Mouse (Mus musculus): ENCODE measurements around the gene Itgae.

Gene Itgae

DNA sequence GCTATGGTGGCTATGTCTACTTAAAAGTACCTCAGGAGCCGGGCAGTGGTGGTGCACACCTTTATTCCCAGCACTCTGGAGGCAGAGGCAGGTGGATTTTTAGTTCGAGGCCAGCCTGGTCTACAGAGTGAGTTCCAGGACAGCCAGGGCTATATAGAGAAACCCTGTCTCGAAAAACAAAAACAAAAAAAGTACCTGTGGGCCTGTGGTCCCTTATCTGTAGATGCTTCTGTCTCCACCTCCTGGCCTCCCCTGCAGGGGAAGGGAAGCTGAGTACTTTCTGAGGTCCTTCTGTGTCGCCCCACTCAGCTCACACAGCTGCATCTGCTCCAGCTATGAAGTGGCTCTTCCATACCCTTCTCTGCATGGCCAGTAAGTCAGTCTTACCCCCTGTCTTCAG, at the start of gene Itgae:
Gene Itgae (plus strand): TSS at position 301 of the 400 bp plus-strand sequence.
- DNase-seq = no peak

DNA sequence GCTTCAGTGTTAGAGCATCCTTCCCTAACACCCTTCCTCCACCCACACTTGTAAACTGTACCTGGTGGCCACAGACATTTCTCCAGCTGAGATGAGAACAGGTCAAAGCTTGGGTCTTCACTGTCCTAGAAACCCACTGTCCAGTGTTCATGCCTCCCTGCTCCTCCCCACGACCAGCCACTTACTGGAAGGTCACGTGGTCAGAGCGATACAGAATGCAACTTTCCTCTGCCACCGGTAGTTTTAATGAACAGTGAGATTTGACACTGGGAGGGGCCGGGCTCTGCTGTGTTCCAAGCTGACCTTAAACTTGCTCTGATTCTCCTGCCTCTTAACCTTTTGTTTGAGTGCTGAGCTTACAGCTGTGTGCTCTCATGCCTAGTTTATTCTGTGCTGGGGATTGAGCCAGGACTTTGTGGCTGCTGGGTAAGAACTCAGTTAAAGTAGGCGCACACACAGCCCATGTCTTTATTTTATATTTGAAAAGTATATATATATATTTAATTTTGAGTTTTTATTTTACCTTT, 46.1 kb upstream of the Itgae start:
- no peak for DNase-seq

DNA sequence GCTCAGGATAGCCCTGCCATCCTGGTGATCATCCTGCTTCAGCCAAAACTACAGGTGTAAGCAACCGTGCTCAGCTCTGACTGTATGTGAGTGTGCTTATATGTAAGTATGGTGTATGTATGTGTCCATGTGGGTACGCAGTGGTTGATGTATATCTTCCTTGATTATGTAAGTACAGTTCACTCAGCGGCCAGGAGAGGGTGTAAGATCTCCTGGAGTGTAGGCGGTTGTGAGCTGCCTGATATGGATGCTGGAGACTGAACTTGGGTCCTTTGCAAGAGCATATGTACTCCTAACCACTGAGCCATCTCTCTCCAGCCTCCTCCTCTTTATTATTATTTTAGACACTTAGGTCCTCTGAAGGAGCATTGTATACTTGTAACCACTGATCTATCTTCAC, 45.6 kb upstream of the Itgae start:
- no peak for DNase-seq

GRCm38 (mm10) chr11:73047542-73047996, 42.8 kb upstream of the Itgae start, which contains the start of gene Ncbp3:
Gene Ncbp3 (plus strand): TSS chr11:73047783.
- DNase-seq = peak; percentile 98

- no peak for DNase-seq
Observed at GRCm38 (mm10) chr11:73048030-73048876, 42.1 kb upstream of the Itgae start.

DNA sequence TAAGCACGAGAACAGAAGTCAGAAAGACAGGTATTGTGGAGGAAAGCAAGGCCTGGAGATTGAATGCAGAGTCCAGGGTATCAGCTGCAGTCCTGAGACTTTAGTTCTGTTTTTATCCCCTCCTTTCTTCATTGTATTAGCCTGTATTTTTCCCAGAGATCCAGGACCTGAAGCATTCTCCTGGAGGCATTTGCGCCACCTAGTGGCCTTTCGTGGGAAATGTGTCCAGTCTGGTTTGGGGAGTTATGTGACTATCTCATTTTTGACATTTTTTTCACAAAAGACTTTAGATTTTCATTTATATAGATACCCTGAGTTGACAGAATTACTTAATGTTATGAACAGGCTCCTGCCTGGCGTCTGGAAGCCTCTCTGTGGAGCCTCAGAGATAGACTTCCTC, 41.0 kb upstream of the Itgae start:
- DNase-seq = peak; percentile 88 to 92

DNA sequence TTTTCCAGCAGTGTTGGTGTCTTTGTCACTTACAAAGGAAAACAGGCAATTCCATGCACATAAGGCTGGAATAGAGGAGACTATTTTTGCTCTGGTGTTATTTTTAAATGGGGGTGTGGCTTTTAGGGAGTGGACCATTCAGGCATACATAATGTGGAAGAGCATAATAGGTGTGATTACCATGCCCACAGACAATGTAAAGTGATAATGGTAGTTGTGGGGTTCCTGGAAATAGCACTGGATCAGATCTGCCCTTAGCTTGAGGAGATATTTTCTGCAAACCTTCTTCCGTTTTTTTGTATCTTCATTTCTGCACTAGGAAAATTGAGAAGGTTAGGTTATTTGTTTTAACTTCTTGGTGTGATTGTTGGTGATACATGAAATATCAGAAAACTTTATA, 37.6 kb upstream of the Itgae start:
- DNase-seq = no peak

- DNase-seq = no peak
Observed at GRCm38 (mm10) chr11:73057701-73058100, 32.7 kb upstream of the Itgae start.

DNA sequence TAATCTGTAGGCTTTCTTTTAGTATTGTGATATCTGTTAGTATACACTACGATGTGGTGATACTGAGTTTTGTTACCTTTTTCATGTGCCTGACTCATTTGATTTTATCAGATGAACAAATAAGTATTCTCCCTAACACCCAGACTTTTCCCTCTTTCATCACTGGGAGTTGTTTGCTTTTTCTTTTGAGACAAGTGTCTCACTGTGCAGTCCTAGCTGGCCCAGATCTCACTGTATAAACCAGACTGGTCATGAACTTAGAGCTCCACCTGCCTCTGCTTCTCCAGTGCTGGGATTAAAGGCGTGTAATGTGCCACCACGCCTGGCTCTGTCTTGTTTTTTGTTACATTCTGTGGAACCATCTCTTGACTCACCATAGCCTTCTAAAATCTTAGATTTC, 30.8 kb upstream of the Itgae start:
- DNase-seq = no peak

DNA sequence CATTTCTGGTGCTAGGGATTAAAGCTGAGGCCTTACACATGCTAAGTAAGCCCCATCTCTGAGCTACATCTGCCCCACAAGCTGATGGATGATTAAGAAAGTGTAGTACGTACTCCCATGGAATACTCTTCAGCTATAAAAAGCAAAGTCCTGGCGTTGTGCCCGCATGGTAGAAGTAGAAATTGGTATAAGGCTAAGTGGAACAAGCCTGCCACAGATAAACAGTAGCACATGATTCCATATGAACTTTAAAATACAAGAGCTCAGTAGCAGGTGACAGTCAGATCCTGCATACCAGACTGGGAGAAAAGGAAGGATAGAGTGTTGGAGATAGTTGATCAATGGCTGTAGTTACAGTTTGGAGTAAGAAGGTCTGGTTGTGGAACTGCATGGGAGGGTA, 29.0 kb upstream of the Itgae start:
- no peak for DNase-seq

DNA sequence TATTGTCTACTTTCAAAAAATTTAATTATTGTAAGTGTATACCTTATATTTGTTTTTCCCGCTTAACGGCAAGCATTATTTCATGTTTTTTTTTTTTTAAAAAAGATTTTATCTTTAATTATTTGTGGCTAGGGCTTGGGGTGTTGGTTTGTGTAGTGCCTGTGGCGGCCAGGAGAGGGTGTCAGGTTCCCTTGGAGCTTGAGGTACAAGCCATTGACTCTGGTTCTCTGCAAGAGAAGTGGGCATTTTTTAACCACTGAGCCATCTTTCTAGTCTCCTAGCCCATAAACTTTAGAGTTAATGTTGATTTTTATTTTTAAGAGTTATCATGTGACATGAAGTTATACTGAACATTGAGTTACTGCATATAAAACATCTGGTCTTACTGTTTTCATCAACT, 18.5 kb upstream of the Itgae start:
- peak; percentile 70 to 72 for DNase-seq

GRCm38 (mm10) chr11:73076295-73076694, 14.1 kb upstream of the Itgae start:
- DNase-seq = no peak

- DNase-seq = no peak
Observed at GRCm38 (mm10) chr11:73076733-73077132, 13.7 kb upstream of the Itgae start.

DNA sequence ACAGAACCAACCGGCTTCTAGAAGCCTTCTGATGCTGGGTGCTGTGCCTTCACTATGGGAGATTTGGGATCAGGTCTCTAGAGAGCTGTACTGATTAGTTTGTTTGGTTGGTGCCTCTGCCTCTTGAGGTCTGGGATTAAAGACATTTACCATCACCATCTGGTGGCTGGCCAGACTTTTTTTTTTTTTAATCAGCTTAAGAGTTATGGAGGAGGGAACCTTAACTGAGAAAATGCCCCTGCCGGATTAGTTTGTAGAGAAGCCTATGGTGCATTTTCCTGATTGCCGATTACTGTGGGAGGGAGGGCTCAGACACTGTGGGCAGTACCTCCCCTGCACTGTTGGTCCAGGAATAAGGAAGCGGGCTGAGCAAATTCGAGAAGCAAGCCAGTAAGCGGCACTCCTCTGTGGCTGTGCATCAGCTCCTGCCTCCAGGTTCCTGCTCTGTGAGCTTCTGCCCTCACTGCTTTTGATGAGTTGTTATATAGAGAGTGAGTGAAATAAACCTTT, 13.1 kb upstream of the Itgae start:
- DNase-seq = no peak

DNA sequence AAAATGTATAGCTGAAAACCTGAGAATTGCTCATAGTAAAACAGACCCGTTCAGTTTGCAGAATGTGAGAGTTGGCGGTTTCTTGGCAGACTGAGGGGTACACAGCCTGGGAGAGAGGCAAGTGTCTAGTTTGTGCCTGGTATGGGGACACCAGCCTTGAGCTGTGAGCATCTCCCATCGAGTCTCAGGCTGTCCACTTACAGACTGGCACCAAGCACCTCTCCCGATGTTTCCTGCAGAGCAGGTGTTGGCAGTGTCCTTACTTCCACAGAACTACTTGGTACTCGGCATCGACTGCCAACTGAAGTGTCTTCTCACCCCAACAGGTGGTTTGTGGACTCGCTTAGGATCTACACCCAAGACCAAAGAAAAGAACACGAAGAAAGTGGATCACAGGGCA, 11.8 kb upstream of the Itgae start:
- DNase-seq = no peak

DNA sequence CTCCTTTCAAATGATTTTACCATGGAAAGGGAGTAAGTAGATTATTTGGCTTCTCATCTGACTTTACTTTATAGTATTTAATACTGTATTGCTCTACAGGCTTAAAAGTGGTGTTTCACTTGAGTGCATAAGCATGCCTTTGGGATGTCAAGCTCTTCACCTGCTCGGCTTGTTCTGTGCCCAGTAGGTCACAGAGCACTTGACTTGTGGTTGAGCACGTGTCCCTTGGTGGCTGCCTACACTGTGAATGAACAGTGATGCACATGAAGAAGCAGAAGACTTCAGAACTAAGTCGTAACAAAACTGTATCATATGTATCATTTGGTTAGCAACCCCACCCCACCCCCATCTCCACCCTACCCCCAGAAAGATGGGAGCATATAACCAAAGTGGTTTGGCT, 10.1 kb upstream of the Itgae start:
- no peak for DNase-seq

DNA sequence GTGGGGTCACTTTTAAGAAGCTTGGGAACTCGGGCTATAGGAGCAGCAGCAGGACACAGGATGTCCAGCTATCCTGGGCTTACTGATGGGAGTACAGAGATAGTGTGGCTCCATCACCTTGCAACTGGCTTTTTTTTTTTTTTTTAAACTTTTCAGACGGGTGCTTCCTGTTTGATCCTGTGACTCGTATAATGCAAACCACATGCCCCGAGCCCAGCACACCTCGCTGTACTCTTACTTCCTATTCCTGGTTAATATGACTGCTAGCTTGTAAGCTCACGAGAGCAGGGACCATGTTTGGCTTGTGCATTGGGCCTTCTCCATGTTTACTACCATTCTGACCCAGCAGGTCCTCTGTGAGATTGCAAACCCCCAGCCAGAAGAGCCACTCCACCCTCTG, 6.1 kb upstream of the Itgae start:
- DNase-seq = no peak

DNA sequence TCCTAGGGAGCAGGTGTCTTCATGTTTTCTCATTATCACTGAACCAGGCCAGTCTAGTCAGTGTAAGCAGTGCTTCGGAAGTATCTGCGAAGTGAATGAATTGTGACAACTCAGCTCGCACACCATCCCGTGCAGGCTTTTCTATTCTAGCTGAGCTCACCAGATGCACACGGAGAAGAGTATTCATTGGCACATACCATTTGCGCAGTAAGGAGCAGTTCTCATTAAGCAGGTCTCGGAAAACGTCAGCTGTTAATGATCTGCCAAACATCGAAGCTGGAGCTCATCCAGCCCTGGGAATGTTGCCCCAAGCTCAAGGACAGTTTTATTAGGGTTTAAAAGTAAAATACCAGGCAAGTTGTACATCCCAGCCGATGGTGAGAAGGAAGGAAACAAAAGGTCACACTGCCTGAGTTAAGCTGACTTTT, 5.6 kb upstream of the Itgae start:
- DNase-seq = peak; percentile 52 to 65

- DNase-seq = no peak
Observed at GRCm38 (mm10) chr11:73085391-73085790, 5.0 kb upstream of the Itgae start.

- no peak for DNase-seq
Observed at GRCm38 (mm10) chr11:73087700-73088480, 2.5 kb upstream of the Itgae start.

DNA sequence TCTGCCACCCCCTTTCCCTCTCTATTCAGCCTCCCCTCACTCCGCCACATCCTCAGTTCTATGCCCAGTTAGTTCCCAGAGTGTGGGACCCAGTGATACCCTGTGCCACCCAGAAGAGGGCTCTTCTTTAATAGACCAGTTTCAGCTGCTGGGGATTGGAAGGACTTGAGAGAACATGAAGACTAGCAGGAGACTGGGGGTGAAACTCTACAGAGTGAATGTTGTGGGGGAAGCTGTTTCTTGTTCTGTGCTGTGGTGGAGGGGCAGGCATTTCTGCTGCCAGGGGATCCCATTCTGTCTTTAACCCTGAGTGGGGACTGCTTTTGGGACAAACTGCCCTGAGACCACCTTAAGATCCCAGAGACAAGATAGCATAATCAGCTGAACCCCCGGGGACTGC, 443 bp downstream of the Itgae start:
- DNase-seq = no peak

DNA sequence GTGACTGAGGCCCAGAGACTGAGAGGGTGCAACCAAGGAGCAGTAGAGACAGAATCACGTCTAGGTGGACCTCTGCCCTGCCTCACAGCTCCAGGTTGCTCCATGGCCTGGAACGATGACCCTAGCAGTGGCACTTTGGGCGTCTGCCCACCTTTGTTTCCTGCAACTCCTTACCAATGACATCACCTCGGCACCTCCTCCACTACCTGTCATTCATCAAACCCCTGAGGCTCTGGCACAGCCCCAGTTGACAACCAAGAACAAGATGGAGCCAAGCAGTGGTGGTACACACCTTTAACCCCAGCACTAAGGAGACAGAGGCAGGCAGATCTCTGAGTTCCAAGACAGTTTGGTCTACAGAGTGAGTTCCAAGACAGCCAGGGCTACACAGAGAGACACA, 1.7 kb downstream of the Itgae start:
- DNase-seq = no peak

GRCm38 (mm10) chr11:73092877-73093276, 2.5 kb downstream of the Itgae start:
- DNase-seq = no peak

All from cerebellum, postnatal 10 days (tissue).